Mouse (Mus musculus) liver, embryonic 14.5 days (tissue): ENCODE measurements around the gene Sesn1. TPM values are rescaled to one million over a fixed set of nuclear protein-coding genes. Genes with fewer than 3 reads are reported as not detected.

ENCODE experiments used
- ATAC-seq: fragments of 200-750 bp; cut with Nextera tagmentation; 2 replicates; pipeline ENCODE4 v1.8.0; 2017; ENCODE audit warnings: moderate number of reproducible peaks, mild to moderate bottlenecking, moderate library complexity; ENCODE audit not compliant: insufficient read depth
- DNase-seq, 3 experiments: peaks; one replicate each; pipeline ENCODE4 v3.0.0-alpha.2; 2012 to 2013; ENCODE audit warnings: low read depth in 3 of 3, low spot score in 3 of 3
- H3K27ac ChIP-seq: fragments of 300-500 bp; sonication (generic); 2 replicates; pipeline ENCODE4 v1.5.1; 2014; ENCODE audit warnings: moderate library complexity, mild to moderate bottlenecking, control low read depth, inconsistent platforms
- H3K27me3 ChIP-seq: fragments of 300-500 bp; sonication (generic); 2 replicates; pipeline ENCODE4 v1.6.1; 2014; ENCODE audit warnings: mild to moderate bottlenecking, low read length, moderate library complexity; ENCODE audit not compliant: control insufficient read depth, insufficient read depth
- H3K36me3 ChIP-seq: fragments of 300-500 bp; sonication (generic); replicated peaks from 2 replicates; pipeline ENCODE4 v1.6.1; 2014; ENCODE audit warnings: low read depth; ENCODE audit not compliant: control insufficient read depth, insufficient read depth
- H3K4me1 ChIP-seq, 2 experiments: fragments of 200-500 bp in 1 of 2; fragments of 300-500 bp in 1 of 2; sonication (generic) in 1 of 2; replicated peaks; 2 replicates each; pipeline ENCODE4 v1.6.1; 2012 to 2014; ENCODE audit warnings: antibody characterized with exemption in 1 of 2, inconsistent platforms in 1 of 2, low read length in 1 of 2; ENCODE audit not compliant: control insufficient read depth in 2 of 2, insufficient read depth in 2 of 2
- H3K4me2 ChIP-seq: fragments of 300-500 bp; sonication (generic); 2 replicates; pipeline ENCODE4 v1.6.1; 2014; ENCODE audit warnings: low read depth, mild to moderate bottlenecking, control low read depth, moderate library complexity
- H3K4me3 ChIP-seq, 2 experiments: fragments of 200-500 bp in 1 of 2; fragments of 300-500 bp in 1 of 2; sonication (generic) in 1 of 2; 2 replicates each; pipeline ENCODE4 v1.5.1; 2012 to 2014; ENCODE audit warnings: low read depth in 2 of 2, low read length in 2 of 2, mild to moderate bottlenecking in 2 of 2, control low read depth in 1 of 2, inconsistent platforms in 1 of 2, moderate library complexity in 1 of 2; ENCODE audit not compliant: insufficient read depth in 1 of 2
- H3K9ac ChIP-seq: fragments of 300-500 bp; sonication (generic); replicated peaks from 2 replicates; pipeline ENCODE4 v1.6.1; 2014; ENCODE audit warnings: mild to moderate bottlenecking, control low read depth, moderate library complexity
- H3K9me3 ChIP-seq: fragments of 300-500 bp; sonication (generic); 2 replicates; pipeline ENCODE4 v1.6.1; 2016; ENCODE audit warnings: low read length, mixed read lengths; ENCODE audit not compliant: control insufficient read depth
- CTCF ChIP-seq: IDR thresholded peaks from 2 replicates; pipeline ENCODE4 v1.5.1; 2016; ENCODE audit warnings: antibody characterized with exemption, low read depth, control low read depth
- EP300 ChIP-seq: IDR thresholded peaks from 2 replicates; pipeline ENCODE4 v1.6.1; 2016; ENCODE audit warnings: antibody characterized with exemption, low read depth
- WGBS: fragments of 180-500 bp; shearing (Covaris S2); extraction: QIAGEN DNeasy Blood & Tissue Kit; methylation state at CpG from one replicate; pipeline ENCODE4 v1.1.7; 2014; ENCODE audit not compliant: insufficient replicate concordance; 5-methylcytosine and 5-hydroxymethylcytosine counted together
- polyA plus RNA-seq, 2 experiments: library from polyadenylated mRNA; depleted of rRNA in 1 of 2; stranded (reverse) in 1 of 2; unstranded in 1 of 2; fragments of >200 nt; fragmentation: Nextera tagmentation in 1 of 2; extraction: Ambion mirVana in 1 of 2; gene quantifications; 2 replicates each; pipeline versions ENCODE4 v1.2.1 to v1.2.3; 2012 to 2014

Gene Sesn1
- polyA plus RNA-seq, 2 experiments, result 15.2 to 19.2 TPM

DNA sequence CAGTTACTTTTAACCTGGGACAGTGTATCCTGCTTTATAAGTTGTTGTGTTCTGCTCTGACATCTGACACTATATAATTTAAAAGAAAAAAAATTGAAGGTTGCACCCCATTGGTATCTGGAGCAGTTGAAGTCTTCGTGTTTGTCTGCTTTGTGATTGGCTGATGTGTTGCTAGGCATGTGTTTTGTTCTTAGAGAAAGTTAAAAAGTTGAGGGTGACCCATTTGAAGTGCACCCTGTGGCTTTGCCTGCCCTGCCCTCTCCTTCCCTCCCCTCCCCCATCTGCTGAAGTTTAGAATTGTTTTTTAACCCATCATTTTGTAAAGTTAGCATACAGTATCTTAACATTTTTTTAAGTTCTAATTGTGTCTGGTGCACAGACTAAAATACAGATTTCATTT lies 71.0 kb downstream of the Sesn1 start:
- 15% methylated on average over 1 of the region's 1 CpGs for WGBS
- no peak for DNase-seq
- ATAC-seq, result no peak
- no peaks in the 10 kb centered on the region for H3K36me3 ChIP-seq
- peaks cover 0 to 5% of the 10 kb centered on the region in 2 experiments; a peak in 2 of 4 replicates for H3K4me1 ChIP-seq
- H3K27me3 ChIP-seq, result no peaks in the 10 kb centered on the region
- H3K4me3 ChIP-seq, result no peak overlapping the region
- H3K4me2 ChIP-seq, result no peak overlapping the region
- H3K9ac ChIP-seq, result no peak overlapping the region
- no peaks in the 10 kb centered on the region for H3K9me3 ChIP-seq
- TF ChIP-seq EP300 (no peak), CTCF (no peak)
- H3K27ac ChIP-seq, result no peak overlapping the region

DNA sequence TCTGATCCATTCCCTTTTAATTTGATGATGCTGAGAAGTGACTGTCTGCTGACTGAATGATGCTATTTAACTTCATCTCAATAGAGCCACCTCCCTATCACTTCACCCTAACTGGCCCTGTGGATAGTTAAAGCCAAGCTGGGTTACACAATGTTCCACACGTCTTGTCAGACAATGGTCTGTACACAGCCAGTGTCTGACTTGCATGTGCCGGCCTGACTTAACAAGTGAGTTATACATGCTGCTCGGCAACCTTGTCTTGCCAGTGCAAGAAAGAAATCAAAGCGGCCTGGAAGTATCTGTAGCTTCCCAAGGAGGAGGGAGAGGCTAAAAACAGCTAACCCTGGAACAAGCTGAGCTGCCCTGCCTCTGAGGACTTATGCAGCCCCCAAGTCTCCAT lies 71.7 kb downstream of the Sesn1 start:
- Histone ChIP-seq H3K4me2 (no peak overlapping the region), H3K36me3 (no peaks in the 10 kb centered on the region), H3K9ac (no peak overlapping the region), H3K27ac (no peak overlapping the region), H3K4me1 (peaks cover 0 to 5% of the 10 kb centered on the region in 2 experiments; a peak in 2 of 4 replicates), H3K9me3 (no peaks in the 10 kb centered on the region), H3K4me3 (no peak overlapping the region), H3K27me3 (no peaks in the 10 kb centered on the region)
- no peak for DNase-seq
- 69% methylated on average over 4 of the region's 4 CpGs for WGBS
- TF ChIP-seq EP300 (no peak), CTCF (no peak)
- ATAC-seq, result no peak

DNA sequence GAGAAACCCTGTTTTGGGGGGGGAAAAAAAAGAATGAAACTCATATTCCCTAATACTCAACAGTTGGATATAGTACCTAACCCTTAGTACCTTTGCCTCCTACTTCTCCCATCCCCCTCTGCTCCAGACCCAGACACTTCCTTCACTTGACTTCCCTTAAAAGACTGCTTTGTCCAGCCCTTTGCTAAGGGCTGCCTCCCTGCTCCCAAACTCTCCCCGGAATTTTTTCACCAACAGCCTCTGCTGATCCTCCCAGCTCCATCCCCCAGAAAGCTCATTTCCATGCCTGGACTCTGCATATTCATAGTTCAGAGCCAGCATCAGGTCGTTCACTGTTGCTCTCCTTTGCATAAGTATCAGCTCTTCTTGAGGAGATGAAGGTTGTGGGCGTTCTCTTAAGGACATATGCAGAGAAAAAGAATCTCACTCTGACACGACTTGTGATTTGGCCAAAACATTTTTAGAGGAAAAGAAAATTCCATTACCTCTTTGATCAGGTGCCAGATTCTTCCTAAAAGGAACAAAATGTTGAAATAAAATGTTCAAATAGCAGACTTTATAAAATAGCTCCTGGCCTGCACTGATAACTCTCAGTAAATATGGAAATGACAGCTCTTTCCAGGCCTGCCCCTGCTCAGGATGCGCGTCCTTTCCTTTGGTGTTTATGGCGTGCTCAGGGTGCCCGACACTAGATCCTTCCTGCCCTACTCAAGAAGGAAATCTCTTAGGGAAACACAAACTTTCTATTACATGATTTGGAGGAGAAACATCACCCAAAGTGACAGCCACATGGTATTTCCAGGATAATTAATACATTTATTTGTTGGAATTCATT lies 74.2 kb downstream of the Sesn1 start:
- no peak for DNase-seq
- H3K9ac ChIP-seq, result no peak overlapping the region
- peaks cover 8 to 10% of the 10 kb centered on the region in 2 experiments for H3K4me1 ChIP-seq
- TF ChIP-seq EP300 (no peak), CTCF (no peak)
- H3K27ac ChIP-seq, result no peak overlapping the region
- ATAC-seq, result no peak
- H3K36me3 ChIP-seq, result no peaks in the 10 kb centered on the region
- no peaks in the 10 kb centered on the region for H3K9me3 ChIP-seq
- H3K27me3 ChIP-seq, result no peaks in the 10 kb centered on the region
- H3K4me2 ChIP-seq, result no peak overlapping the region
- no peak overlapping the region for H3K4me3 ChIP-seq
- 59% methylated on average over 8 of the region's 8 CpGs for WGBS

DNA sequence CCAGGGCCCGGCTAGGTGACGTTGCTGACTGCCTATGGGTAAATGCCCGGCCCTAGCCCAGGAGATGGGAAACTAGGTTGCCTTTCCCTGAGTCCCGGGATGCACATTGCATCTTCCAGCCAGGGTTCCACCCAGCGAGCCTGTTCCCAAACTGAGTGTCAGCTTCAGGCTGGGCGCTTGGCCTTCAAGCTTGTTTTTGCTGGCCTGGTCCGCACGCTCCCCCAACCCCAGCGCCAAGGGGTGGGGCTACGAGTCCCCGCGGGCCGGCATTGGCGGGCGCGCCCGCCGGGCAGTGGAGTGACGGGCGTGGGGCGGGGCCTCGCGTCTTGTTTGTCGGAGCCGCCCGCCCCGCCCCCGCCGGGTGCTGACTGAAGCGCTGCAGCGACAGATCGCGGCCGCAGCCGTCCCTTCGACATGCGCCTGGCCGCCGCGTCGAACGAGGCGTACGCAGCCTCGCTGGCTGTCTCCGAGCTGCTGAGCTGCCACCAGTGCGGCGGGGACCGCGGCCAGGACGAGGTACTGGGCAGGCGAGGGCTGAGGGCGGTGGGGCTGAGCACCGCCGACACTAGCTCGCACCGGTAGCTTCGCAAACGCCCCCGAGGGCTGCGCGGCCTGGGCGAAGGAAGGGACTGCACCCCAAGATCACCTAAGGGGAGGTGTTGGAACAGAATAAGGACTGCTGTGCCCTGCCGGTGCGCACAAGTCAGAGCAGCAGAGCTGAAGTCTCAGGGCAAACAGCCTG lies 77.5 kb downstream of the Sesn1 start:
- WGBS, result 1% methylated on average over 65 of the region's 65 CpGs
- H3K36me3 ChIP-seq, result no peaks in the 10 kb centered on the region

DNA sequence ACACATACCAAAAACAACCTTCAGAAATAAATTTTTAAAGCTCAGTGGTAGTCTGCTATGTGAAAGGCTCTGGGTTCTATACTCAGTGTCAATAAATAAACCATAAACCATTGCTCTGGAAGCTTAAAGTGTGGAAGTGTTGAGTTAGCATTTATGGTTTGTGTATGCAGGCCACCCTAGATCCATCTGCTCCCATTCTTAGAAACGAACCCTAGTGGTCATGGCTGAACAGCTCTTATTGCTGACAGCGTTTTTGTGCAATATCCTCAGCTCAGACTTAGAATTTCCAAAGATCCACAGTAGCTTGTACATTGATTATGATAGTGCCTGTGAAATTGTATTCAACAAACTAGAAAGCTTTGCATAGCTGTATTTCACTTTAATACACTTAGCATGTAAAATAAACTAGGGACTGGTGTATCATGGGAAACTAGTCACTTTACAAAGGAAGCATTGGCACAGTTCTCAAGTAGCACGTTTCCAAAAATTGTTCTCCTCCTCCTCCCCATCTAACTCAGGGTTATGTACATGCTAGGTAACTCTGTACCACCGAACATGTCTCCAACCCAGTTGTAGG lies 78.7 kb downstream of the Sesn1 start:
- peak overlapping the region; percentile 97 for H3K9ac ChIP-seq
- H3K27me3 ChIP-seq, result no peaks in the 10 kb centered on the region
- peak; percentile 38 to 56 (median 44) for DNase-seq
- H3K4me2 ChIP-seq, result peak overlapping the region; percentile 94
- H3K4me1 ChIP-seq, result peaks cover 11 to 13% of the 10 kb centered on the region in 2 experiments
- H3K27ac ChIP-seq, result peak overlapping the region; percentile 97
- TF ChIP-seq CTCF, result peak; percentile 75
- no peak for TF ChIP-seq EP300
- H3K9me3 ChIP-seq, result no peaks in the 10 kb centered on the region
- peak overlapping the region; percentile 76 to 97 for H3K4me3 ChIP-seq
- no peak for ATAC-seq
- 22% methylated on average over 4 of the region's 4 CpGs for WGBS
- no peaks in the 10 kb centered on the region for H3K36me3 ChIP-seq

More for the DNA sequence above, 77.5 kb downstream of the Sesn1 start:
- ATAC-seq, result peak; percentile 96
- Histone ChIP-seq H3K4me2 (peak overlapping the region; percentile 94), H3K27me3 (no peaks in the 10 kb centered on the region), H3K4me3 (peak overlapping the region; percentile 76 to 97), H3K9ac (peak overlapping the region; percentile 97), H3K9me3 (no peaks in the 10 kb centered on the region), H3K4me1 (peaks cover 11 to 13% of the 10 kb centered on the region in 2 experiments), H3K27ac (peak overlapping the region; percentile 97)
- TF ChIP-seq EP300 (no peak), CTCF (peak; percentile 43)
- DNase-seq, result peak; percentile 88 to 93 (median 91)
